Mouse (Mus musculus) CH12.LX (cell line): ENCODE measurements around the gene Spryd4. TPM values are rescaled to one million over a fixed set of nuclear protein-coding genes. Genes with fewer than 3 reads are reported as not detected.

ENCODE experiments used
- DNase-seq: peaks from one replicate; pipeline ENCODE4 v3.0.0-alpha.2; 2013; ENCODE audit errors: extremely low read depth
- H3K27ac ChIP-seq: 2 replicates; pipeline ENCODE4 v1.5.1; 2012; ENCODE audit warnings: low read depth, mild to moderate bottlenecking, control low read depth, moderate library complexity; ENCODE audit not compliant: insufficient read depth
- H3K27me3 ChIP-seq: replicated peaks from 2 replicates; pipeline ENCODE3; 2012; ENCODE audit warnings: inconsistent platforms
- H3K36me3 ChIP-seq, 2 experiments: replicated peaks in 1 of 2; 2 replicates each; pipeline versions ENCODE3 to v1.6.1; 2012; ENCODE audit warnings: inconsistent platforms in 1 of 2, low read length in 1 of 2, mild to moderate bottlenecking in 1 of 2, mixed read lengths in 1 of 2, moderate library complexity in 1 of 2; ENCODE audit not compliant: control insufficient read depth in 1 of 2, insufficient read depth in 1 of 2
- H3K4me1 ChIP-seq, 2 experiments: 2 replicates each; pipeline ENCODE4 v1.6.1; 2012; ENCODE audit warnings: inconsistent platforms in 1 of 2, moderate library complexity in 1 of 2; ENCODE audit not compliant: insufficient read depth in 2 of 2, control insufficient read depth in 1 of 2
- H3K4me2 ChIP-seq: 2 replicates; pipeline ENCODE4 v1.6.1; 2012; ENCODE audit warnings: low read depth, mild to moderate bottlenecking, control low read depth; ENCODE audit not compliant: poor library complexity, insufficient read depth, severe bottlenecking
- H3K4me3 ChIP-seq, 3 experiments: fragments of 150-350 bp in 1 of 3; sonication (generic) in 1 of 3; replicated peaks in 1 of 3; 2 replicates each; pipeline versions ENCODE3 to v1.5.1; 2011 to 2012; ENCODE audit warnings: low read depth in 2 of 3, low read length in 2 of 3, mild to moderate bottlenecking in 2 of 3, moderate library complexity in 2 of 3, control low read depth in 1 of 3, improper control_type of control experiment in 1 of 3, inconsistent platforms in 1 of 3, mixed read lengths in 1 of 3; ENCODE audit not compliant: poor library complexity in 1 of 3
- H3K79me2 ChIP-seq: replicated peaks from 2 replicates; pipeline ENCODE4 v1.6.1; 2012; ENCODE audit warnings: mild to moderate bottlenecking, moderate library complexity; ENCODE audit not compliant: control insufficient read depth, poor library complexity, insufficient read depth, severe bottlenecking; ENCODE audit errors: extremely low read depth
- H3K9ac ChIP-seq: 2 replicates; pipeline ENCODE4 v1.6.1; 2012; ENCODE audit warnings: low read depth, mild to moderate bottlenecking, control low read depth, moderate library complexity; ENCODE audit not compliant: insufficient read depth
- H3K9me3 ChIP-seq: replicated peaks from 2 replicates; pipeline ENCODE3; 2012; ENCODE audit warnings: low read length, inconsistent platforms, mixed read lengths
- BHLHE40 ChIP-seq: IDR thresholded peaks from 2 replicates; pipeline ENCODE4 v1.6.1; 2011; ENCODE audit warnings: mild to moderate bottlenecking, low read depth, low read length, improper control_type of control experiment
- CHD1 ChIP-seq: IDR thresholded peaks from 2 replicates; pipeline ENCODE4 v1.6.1; 2012; ENCODE audit warnings: low read depth, low read length, improper control_type of control experiment, inconsistent platforms
- CHD2 ChIP-seq: IDR thresholded peaks from 2 replicates; pipeline ENCODE4 v1.6.1; 2011; ENCODE audit warnings: low read length, improper control_type of control experiment
- CTCF ChIP-seq, 2 experiments: IDR thresholded peaks in 1 of 2; conservative IDR thresholded peaks in 1 of 2; 2 replicates each; pipeline ENCODE4 v1.5.1; 2011 to 2012; ENCODE audit warnings: low read depth in 2 of 2, low read length in 2 of 2, improper control_type of control experiment in 1 of 2, inconsistent platforms in 1 of 2, mild to moderate bottlenecking in 1 of 2, moderate library complexity in 1 of 2
- E2F4 ChIP-seq: IDR thresholded peaks from 2 replicates; pipeline ENCODE4 v1.6.1; 2011; ENCODE audit warnings: low read depth, low read length, improper control_type of control experiment; ENCODE audit not compliant: insufficient replicate concordance
- EP300 ChIP-seq: IDR thresholded peaks from 2 replicates; pipeline ENCODE4 v1.6.1; 2011; ENCODE audit warnings: low read length, improper control_type of control experiment
- ETS1 ChIP-seq: conservative IDR thresholded peaks from 2 replicates; pipeline ENCODE4 v1.6.1; 2012; ENCODE audit warnings: low read depth, mild to moderate bottlenecking, inconsistent platforms, low read length, improper control_type of control experiment, moderate library complexity
- GABPA ChIP-seq: IDR thresholded peaks from 2 replicates; pipeline ENCODE4 v1.6.1; 2012; ENCODE audit warnings: low read depth, low read length, improper control_type of control experiment, inconsistent platforms; ENCODE audit not compliant: insufficient replicate concordance
- HCFC1 ChIP-seq: IDR thresholded peaks from 2 replicates; pipeline ENCODE4 v1.6.1; 2012; ENCODE audit warnings: low read depth, mild to moderate bottlenecking, inconsistent platforms, low read length, improper control_type of control experiment
- IRF4 ChIP-seq: IDR thresholded peaks from 2 replicates; pipeline ENCODE4 v1.6.1; 2014; ENCODE audit warnings: low read depth, mild to moderate bottlenecking, inconsistent platforms, low read length, improper control_type of control experiment
- JUN ChIP-seq: IDR thresholded peaks from 2 replicates; pipeline ENCODE4 v1.6.1; 2011; ENCODE audit warnings: low read depth, mild to moderate bottlenecking, low read length, improper control_type of control experiment, moderate library complexity; ENCODE audit not compliant: insufficient read depth
- JUND ChIP-seq: conservative IDR thresholded peaks from 2 replicates; pipeline ENCODE4 v1.6.1; 2011; ENCODE audit warnings: low read depth, low read length, improper control_type of control experiment
- MAX ChIP-seq: IDR thresholded peaks from 2 replicates; pipeline ENCODE4 v1.6.1; 2011; ENCODE audit warnings: low read length, improper control_type of control experiment
- MAZ ChIP-seq: IDR thresholded peaks from 2 replicates; pipeline ENCODE4 v1.6.1; 2012; ENCODE audit warnings: low read depth, mild to moderate bottlenecking, inconsistent platforms, low read length, improper control_type of control experiment, moderate library complexity
- MEF2A ChIP-seq: IDR thresholded peaks from 2 replicates; pipeline ENCODE4 v1.6.1; 2014; ENCODE audit warnings: low read depth, mild to moderate bottlenecking, inconsistent platforms, low read length, improper control_type of control experiment, borderline replicate concordance
- MXI1 ChIP-seq: IDR thresholded peaks from 2 replicates; pipeline ENCODE4 v1.6.1; 2011; ENCODE audit warnings: mild to moderate bottlenecking, low read depth, low read length, improper control_type of control experiment
- MYC ChIP-seq: IDR thresholded peaks from 2 replicates; pipeline ENCODE4 v1.6.1; 2011; ENCODE audit warnings: low read depth, mild to moderate bottlenecking, improper control_type of control experiment, low read length
- NELFE ChIP-seq: IDR thresholded peaks from 2 replicates; pipeline ENCODE4 v1.6.1; 2011; ENCODE audit warnings: low read depth, low read length, improper control_type of control experiment
- NRF1 ChIP-seq: IDR thresholded peaks from 2 replicates; pipeline ENCODE4 v1.6.1; 2014; ENCODE audit warnings: low read depth, mild to moderate bottlenecking, inconsistent platforms, low read length, improper control_type of control experiment, moderate library complexity
- POLR2A ChIP-seq: IDR thresholded peaks from 2 replicates; pipeline ENCODE4 v1.6.1; 2011; ENCODE audit warnings: low read depth, mild to moderate bottlenecking, improper control_type of control experiment, low read length
- RAD21 ChIP-seq: IDR thresholded peaks from 2 replicates; pipeline ENCODE4 v1.6.1; 2011; ENCODE audit warnings: low read depth, mild to moderate bottlenecking, low read length, improper control_type of control experiment, moderate library complexity
- SIN3A ChIP-seq: IDR thresholded peaks from 2 replicates; pipeline ENCODE4 v1.6.1; 2012; ENCODE audit warnings: low read length, improper control_type of control experiment, inconsistent platforms
- TBP ChIP-seq: conservative IDR thresholded peaks from 2 replicates; pipeline ENCODE4 v1.6.1; 2011; ENCODE audit warnings: low read depth, low read length, improper control_type of control experiment
- TCF12 ChIP-seq: IDR thresholded peaks from 2 replicates; pipeline ENCODE4 v1.6.1; 2014; ENCODE audit warnings: low read depth, mild to moderate bottlenecking, inconsistent platforms, low read length, improper control_type of control experiment
- UBTF ChIP-seq: IDR thresholded peaks from 2 replicates; pipeline ENCODE4 v1.6.1; 2012; ENCODE audit warnings: low read depth, mild to moderate bottlenecking, inconsistent platforms, low read length, improper control_type of control experiment, moderate library complexity
- USF2 ChIP-seq: conservative IDR thresholded peaks from 2 replicates; pipeline ENCODE4 v1.6.1; 2011; ENCODE audit warnings: low read depth, low read length, improper control_type of control experiment
- ZMIZ1 ChIP-seq: IDR thresholded peaks from 2 replicates; pipeline ENCODE4 v1.6.1; 2012; ENCODE audit warnings: low read depth, mild to moderate bottlenecking, inconsistent platforms, low read length, improper control_type of control experiment
- dilution Hi-C: fragments of 300-500 bp; cut with MboI; formaldehyde crosslinking; loops from 2 replicates; pipeline ENCODE4 v1.14.3; 2020; ENCODE audit warnings: low sequenced_read_pairs; ENCODE audit not compliant: extremely low pct_unique_long_range_greater_than_20kb, extremely low pct_ligation_motif_present
- in situ Hi-C: fragments of 300-500 bp; cut with MboI; formaldehyde crosslinking; loops from 3 replicates; pipeline ENCODE4 v1.14.3; 2019; ENCODE audit warnings: low sequenced_read_pairs, low pct_ligation_motif_present, low pct_unique_long_range_greater_than_20kb, mixed read lengths
- polyA plus RNA-seq: library from polyadenylated mRNA; unstranded; fragments of >175 nt; gene quantifications from 2 replicates; pipeline ENCODE4 v1.2.1, GENCODE M21; 2012; ENCODE audit warnings: low read depth; ENCODE audit not compliant: insufficient read length
- total RNA-seq, 2 experiments: library from RNA; depleted of rRNA; stranded (reverse); fragments of 300-350 nt in 1 of 2; fragments of >200 nt in 1 of 2; gene quantifications; 2 replicates each; pipeline ENCODE4 v1.2.3; 2012 to 2014

Spryd4 gene
- total and polyA plus RNA-seq, 3 experiments = 24.2 to 50.2 (median 38.6) TPM

GRCm38 (mm10) chr10:128177316-128177715 is 34.3 kb downstream of the Spryd4 start:
- in situ Hi-C loops (loop anchor here (25.0 kb wide), 1 partner anchor 240 kb away; no protein-coding TSS in a partner anchor), dilution Hi-C loops (no loop called here)
- H3K27ac ChIP-seq = no peak overlapping the region
- no peaks in the 10 kb centered on the region for H3K9me3 ChIP-seq
- peaks cover 3 to 23% of the 10 kb centered on the region in 2 experiments; a peak in 3 of 4 replicates for H3K4me1 ChIP-seq
- no peak for DNase-seq
- peaks cover 7% of the 10 kb centered on the region; the same call in 1 of the 2 replicates for H3K79me2 ChIP-seq
- no peaks in the 10 kb centered on the region for H3K36me3 ChIP-seq
- H3K9ac ChIP-seq = no peak overlapping the region
- no peaks in the 10 kb centered on the region for H3K27me3 ChIP-seq
- TF ChIP-seq NRF1 (no peak), UBTF (no peak)
- H3K4me3 ChIP-seq = no peak overlapping the region
- H3K4me2 ChIP-seq = no peak overlapping the region

GRCm38 (mm10) chr10:128175996-128176755 is 35.4 kb downstream of the Spryd4 start:
- in situ Hi-C loops = loop anchor here (25.0 kb wide), 1 partner anchor 239 kb away; no protein-coding TSS in a partner anchor
- H3K4me1 ChIP-seq = peaks cover 3 to 23% of the 10 kb centered on the region in 2 experiments; a peak in 3 of 4 replicates
- H3K79me2 ChIP-seq = peaks cover 7% of the 10 kb centered on the region; the same call in 1 of the 2 replicates
- H3K4me3 ChIP-seq = peak overlapping the region; percentile 63 to 91 (median 72)
- TF ChIP-seq CHD2 (no peak), NELFE (no peak), E2F4 (0 out of 2 replicates have a peak, but pooled peaks have one; percentile 34), MAX (no peak; the same call in 1 of the 2 replicates), CHD1 (no peak), MXI1 (peak; percentile 24), IRF4 (peak; percentile 75; the same call in 1 of the 2 replicates), SIN3A (peak; percentile 98), MAZ (peak; percentile 95), POLR2A (peak; percentile 48; the same call in 1 of the 2 replicates), EP300 (no peak), BHLHE40 (0 out of 2 replicates have a peak, but pooled peaks have one; percentile 38), TCF12 (peak; percentile 52; the same call in 1 of the 2 replicates), MEF2A (peak; percentile 27; the same call in 1 of the 2 replicates), ZMIZ1 (no peak), MYC (peak; percentile 72), JUN (peak; percentile 37; the same call in 1 of the 2 replicates), HCFC1 (peak; percentile 71), USF2 (no peak), ETS1 (peak; percentile 64; the same call in 1 of the 2 replicates), TBP (peak; percentile 83), CTCF (conservative IDR thresholded peaks at IDR 0.05 in 1 of 2, IDR thresholded peaks at IDR 0.05 in 1 of 2; ENCODE audit: low read depth in 2 of 2, low read length in 2 of 2) (no peak), RAD21 (no peak), JUND (peak; percentile 71), GABPA (no peak; the same call in 1 of the 2 replicates)
- no peaks in the 10 kb centered on the region for H3K36me3 ChIP-seq
- no peak overlapping the region for H3K27ac ChIP-seq
- H3K9ac ChIP-seq = peak overlapping the region; percentile 58
- dilution Hi-C loops = no loop called here
- H3K4me2 ChIP-seq = peak overlapping the region; percentile 76
- peak; percentile 77 for DNase-seq
- no peaks in the 10 kb centered on the region for H3K27me3 ChIP-seq
- no peaks in the 10 kb centered on the region for H3K9me3 ChIP-seq
